Mouse (Mus musculus) hematopoietic stem cell, adult 5-6 weeks (primary cell): Measurements from ENCODE around the gene Ubac2. TPM values are rescaled to one million over a fixed set of nuclear protein-coding genes. Genes with fewer than 3 reads are reported as not detected.

Experiments used
- ATAC-seq, 2 experiments: fragments of 125-278 bp in 1 of 2; replicated peaks in 1 of 2; 2 replicates each; pipeline ENCODE4 v1.8.0; 2016 to 2017; ENCODE audit warnings: inconsistent platforms in 2 of 2, mild to moderate bottlenecking in 2 of 2, moderate number of reproducible peaks in 2 of 2, low read depth in 1 of 2, moderate TSS enrichment in 1 of 2; ENCODE audit not compliant: low FRiP score in 2 of 2, poor library complexity in 2 of 2, severe bottlenecking in 2 of 2, insufficient read depth in 1 of 2, low TSS enrichment in 1 of 2
- total RNA-seq: library from RNA; stranded (forward); fragments of 172-1452, 232-1000 nt; gene quantifications from 2 replicates; pipeline ENCODE4 v1.2.3, GENCODE M21; 2017

Ubac2 gene
- total RNA-seq, 1 experiment from 2014 or later, result 23.1 TPM

GRCm38 (mm10) chr14:121915621-121916020 lies 37.2 kb downstream of the Ubac2 start, which contains the start of gene Gpr18:
Gene Gpr18, minus strand, starts transcription at chr14:121915781.
- ATAC-seq, result peak; percentile 31 to 53

GRCm38 (mm10) chr14:121916311-121917094 lies 38.1 kb downstream of the Ubac2 start:
- ATAC-seq, result peak; percentile 57 to 65

GRCm38 (mm10) chr14:121918266-121918665 lies 39.8 kb downstream of the Ubac2 start:
- ATAC-seq, result no peak

GRCm38 (mm10) chr14:121919752-121920151 lies 41.3 kb downstream of the Ubac2 start:
- peak in 1 of 2 experiments; percentile 23; a peak in 1 of 4 replicates for ATAC-seq

GRCm38 (mm10) chr14:121920511-121921124 lies 42.2 kb downstream of the Ubac2 start:
- ATAC-seq, result no peak

GRCm38 (mm10) chr14:121922016-121922415 lies 43.6 kb downstream of the Ubac2 start:
- no peak for ATAC-seq

- no peak for ATAC-seq
Measured at GRCm38 (mm10) chr14:121922731-121923130, 44.3 kb downstream of the Ubac2 start.

- no peak for ATAC-seq
Measured at GRCm38 (mm10) chr14:121924876-121925275, 46.5 kb downstream of the Ubac2 start.

- no peak for ATAC-seq
Measured at GRCm38 (mm10) chr14:121926901-121927300, 48.5 kb downstream of the Ubac2 start.

- no peak for ATAC-seq
Measured at GRCm38 (mm10) chr14:121927451-121927850, 49.0 kb downstream of the Ubac2 start.

GRCm38 (mm10) chr14:121928375-121929137 lies 50.1 kb downstream of the Ubac2 start:
- peak; percentile 37 to 40; a peak in 3 of 4 replicates for ATAC-seq

GRCm38 (mm10) chr14:121929243-121929951 lies 51.0 kb downstream of the Ubac2 start:
- peak; percentile 57 to 69 for ATAC-seq

- no peak for ATAC-seq
Measured at GRCm38 (mm10) chr14:121930731-121931383, 52.4 kb downstream of the Ubac2 start.

- no peak for ATAC-seq
Measured at GRCm38 (mm10) chr14:121931594-121931993, 53.2 kb downstream of the Ubac2 start.

- no peak for ATAC-seq
Measured at GRCm38 (mm10) chr14:121932180-121932579, 53.8 kb downstream of the Ubac2 start.

GRCm38 (mm10) chr14:121933906-121934596 lies 55.6 kb downstream of the Ubac2 start:
- ATAC-seq, result no peak
